17 mouse cellular contexts compared by ENCODE assay signal in genomic region chr9:34427711-34428110, GRCm38 (mm10). TPM values are rescaled to one million over a fixed set of nuclear protein-coding genes. Genes with fewer than 3 reads are reported as not detected.
DNase-seq lines count a peak whose midpoint lies in the region; ATAC-seq and TF ChIP-seq lines count a peak whose summit lies in the region.
"Had no signal": no experiment of that assay in that cellular context is flagged by ENCODE, and none has a peak within 500 bp of the region (broad histone marks: within the 10 kb centered on the region; RNA-seq: fewer than 3 reads in every experiment).

No protein-coding gene starts in this region.

- no peak for TF ChIP-seq CTCF in forebrain, postnatal 0 days (IDR thresholded peaks at IDR 0.05; ENCODE audit: low read depth)

- WGBS in forebrain, embryonic 14.5 days = 57% methylated on average over 8 of the region's 8 CpGs
- WGBS in forebrain, embryonic 11.5 days = 89% methylated on average over 8 of the region's 8 CpGs
- WGBS in forebrain, postnatal 0 days = 40% methylated on average over 8 of the region's 8 CpGs

- no peak overlapping the region for H3K4me2 ChIP-seq in forebrain, embryonic 14.5 days (ENCODE audit: low read length)
- no peak overlapping the region for H3K4me2 ChIP-seq in forebrain, embryonic 11.5 days (ENCODE audit: low read depth, low read length, severe bottlenecking)
- H3K4me2 ChIP-seq in forebrain, postnatal 0 days (ENCODE audit: low read depth) = no peak overlapping the region
- H3K4me2 ChIP-seq: embryonic facial prominence, embryonic 15.5 days; hindbrain, embryonic 12.5 days; limb, embryonic 12.5 days had no signal

- H3K27ac ChIP-seq in forebrain, embryonic 14.5 days (ENCODE audit: low read depth, low read length) = no peak overlapping the region
- H3K27ac ChIP-seq in forebrain, embryonic 11.5 days (ENCODE audit: low read depth, low read length) = no peak overlapping the region
- H3K27ac ChIP-seq in forebrain, postnatal 0 days (ENCODE audit: low read depth, low read length) = no peak overlapping the region
- H3K27ac ChIP-seq: embryonic facial prominence, embryonic 15.5 days; heart, adult 2 months; hindbrain, embryonic 12.5 days; limb, embryonic 12.5 days had no signal

- intact Hi-C loops in left cerebral cortex, postnatal 4 days (cut with DNase I) = no loop called here

- no peaks in the 10 kb centered on the region for H3K9me3 ChIP-seq in forebrain, embryonic 14.5 days (replicated peaks; ENCODE audit: control insufficient read depth, low read length)
- no peaks in the 10 kb centered on the region for H3K9me3 ChIP-seq in forebrain, embryonic 11.5 days (ENCODE audit: control insufficient read depth, low read length)
- H3K9me3 ChIP-seq in forebrain, postnatal 0 days (ENCODE audit: low read length) = no peaks in the 10 kb centered on the region
- H3K9me3 ChIP-seq: embryonic facial prominence, embryonic 15.5 days; G1E; hindbrain, embryonic 12.5 days; limb, embryonic 12.5 days had no signal

- H3K4me1 ChIP-seq in forebrain, embryonic 14.5 days (ENCODE audit: control insufficient read depth, insufficient read depth, low read length) = 0 out of 2 replicates have a peak, but pooled peaks cover 1% of the 10 kb centered on the region
- H3K4me1 ChIP-seq in forebrain, embryonic 11.5 days (replicated peaks; ENCODE audit: control insufficient read depth, insufficient read depth, low read length) = no peaks in the 10 kb centered on the region
- no peaks in the 10 kb centered on the region for H3K4me1 ChIP-seq in forebrain, postnatal 0 days (ENCODE audit: insufficient read depth)
- H3K4me1 ChIP-seq: megakaryocyte, embryonic 14.5 days had no signal

- peak; percentile 77 for DNase-seq in forebrain, embryonic 14.5 days (ENCODE audit: low spot score)
- no peak for DNase-seq in forebrain, embryonic 11.5 days (ENCODE audit: low spot score)
- DNase-seq in left cerebral cortex, postnatal 4 days = peak; percentile 56
- no peak for DNase-seq in left cerebral cortex, adult 11 months (ENCODE audit: low spot score)
- peak; percentile 30 for DNase-seq in adipocyte (ENCODE audit: low spot score)
- DNase-seq in forebrain, postnatal 0 days = peak; percentile 61
- DNase-seq in testis, postnatal 10 days (ENCODE audit: low spot score) = no peak
- DNase-seq: cerebellum, adult 11 months; heart, adult 2 months; kidney, adult 18-20 months; layer of hippocampus, postnatal 36 days; thymus, adult 2 months had no signal

- H3K27me3 ChIP-seq in forebrain, embryonic 14.5 days (replicated peaks; ENCODE audit: control insufficient read depth, insufficient read depth, low read length) = no peaks in the 10 kb centered on the region
- H3K27me3 ChIP-seq in forebrain, embryonic 11.5 days (ENCODE audit: control insufficient read depth, insufficient read depth, low read length) = no peaks in the 10 kb centered on the region
- no peaks in the 10 kb centered on the region for H3K27me3 ChIP-seq in forebrain, postnatal 0 days (ENCODE audit: insufficient read depth, low read length)
- H3K27me3 ChIP-seq: embryonic facial prominence, embryonic 15.5 days; hindbrain, embryonic 12.5 days; limb, embryonic 12.5 days; megakaryocyte, embryonic 14.5 days had no signal

- ATAC-seq in forebrain, embryonic 14.5 days = peak; percentile 52; the same call in 1 of the 2 replicates
- ATAC-seq in forebrain, embryonic 11.5 days (replicated peaks; ENCODE audit: low FRiP score) = no peak
- ATAC-seq in forebrain, postnatal 0 days = peak; percentile 18; the same call in 1 of the 2 replicates

- H3K9ac ChIP-seq in forebrain, embryonic 14.5 days (ENCODE audit: low read length) = no peak overlapping the region
- H3K9ac ChIP-seq in forebrain, embryonic 11.5 days (ENCODE audit: low read length) = no peak overlapping the region
- no peak overlapping the region for H3K9ac ChIP-seq in forebrain, postnatal 0 days
- H3K9ac ChIP-seq: embryonic facial prominence, embryonic 15.5 days; hindbrain, embryonic 12.5 days; limb, embryonic 12.5 days had no signal

- no peak overlapping the region for H3K4me3 ChIP-seq in forebrain, embryonic 14.5 days (ENCODE audit: low read depth, low read length)
- H3K4me3 ChIP-seq in forebrain, embryonic 11.5 days (ENCODE audit: low read depth, low read length) = no peak overlapping the region
- H3K4me3 ChIP-seq in forebrain, postnatal 0 days (ENCODE audit: low read depth, low read length) = no peak overlapping the region
- H3K4me3 ChIP-seq: embryonic facial prominence, embryonic 15.5 days; heart, adult 2 months; hindbrain, embryonic 12.5 days; limb, embryonic 12.5 days; megakaryocyte, embryonic 14.5 days had no signal

- H3K36me3 ChIP-seq in forebrain, embryonic 14.5 days (ENCODE audit: control insufficient read depth, insufficient read depth, low read length) = no peaks in the 10 kb centered on the region
- no peaks in the 10 kb centered on the region for H3K36me3 ChIP-seq in forebrain, embryonic 11.5 days (ENCODE audit: control insufficient read depth, insufficient read depth, low read length)
- H3K36me3 ChIP-seq in forebrain, postnatal 0 days (ENCODE audit: insufficient read depth) = no peaks in the 10 kb centered on the region
- H3K36me3 ChIP-seq: embryonic facial prominence, embryonic 15.5 days; G1E; hindbrain, embryonic 12.5 days; limb, embryonic 12.5 days had no signal

RNA-seq across cellular contexts. Expression of gene Kirrel3, which starts 58.0 kb away (rescaled TPM):
- polyA plus RNA-seq in forebrain, embryonic 14.5 days (2014; fragmentation: Nextera tagmentation; extraction: Ambion mirVana) = 31.0 and 43.8 TPM in 2 replicates
- polyA plus RNA-seq in forebrain, embryonic 11.5 days (2014; fragmentation: Nextera tagmentation; extraction: Ambion mirVana) = 5.3 TPM in 2 replicates
- total RNA-seq in left cerebral cortex, postnatal 4 days (2021) = 10 to 100 TPM; 59.8 to 65.9 TPM
- 28.9 and 35.3 TPM in 2 replicates for total RNA-seq in forebrain, postnatal 0 days (2014; rRNA removed)
- polyA plus RNA-seq in forebrain, postnatal 0 days (2015; fragmentation: Nextera tagmentation; extraction: Ambion mirVana) = 41.1 and 57.6 TPM in 2 replicates
- polyA plus RNA-seq: G1E had no signal

Comparison
In these comparisons a context has a peak if more than half of its experiments do, and no peak if none do; other contexts are left out.
1. DNase-seq: peak in forebrain, embryonic 14.5 days (single experiment), left cerebral cortex, postnatal 4 days (single experiment), adipocyte (single experiment) and forebrain, postnatal 0 days (single experiment); none in forebrain, embryonic 11.5 days (single experiment), left cerebral cortex, adult 11 months (single experiment) and testis, postnatal 10 days (single experiment).